Mouse (Mus musculus): ENCODE results near the gene Rassf7. TPM values are rescaled to one million over a fixed set of nuclear protein-coding genes. Genes with fewer than 3 reads are reported as not detected.

The Rassf7 gene
- total and polyA plus RNA-seq, 3 experiments: 4.1 to 11.6 (median 8.1) TPM

DNA sequence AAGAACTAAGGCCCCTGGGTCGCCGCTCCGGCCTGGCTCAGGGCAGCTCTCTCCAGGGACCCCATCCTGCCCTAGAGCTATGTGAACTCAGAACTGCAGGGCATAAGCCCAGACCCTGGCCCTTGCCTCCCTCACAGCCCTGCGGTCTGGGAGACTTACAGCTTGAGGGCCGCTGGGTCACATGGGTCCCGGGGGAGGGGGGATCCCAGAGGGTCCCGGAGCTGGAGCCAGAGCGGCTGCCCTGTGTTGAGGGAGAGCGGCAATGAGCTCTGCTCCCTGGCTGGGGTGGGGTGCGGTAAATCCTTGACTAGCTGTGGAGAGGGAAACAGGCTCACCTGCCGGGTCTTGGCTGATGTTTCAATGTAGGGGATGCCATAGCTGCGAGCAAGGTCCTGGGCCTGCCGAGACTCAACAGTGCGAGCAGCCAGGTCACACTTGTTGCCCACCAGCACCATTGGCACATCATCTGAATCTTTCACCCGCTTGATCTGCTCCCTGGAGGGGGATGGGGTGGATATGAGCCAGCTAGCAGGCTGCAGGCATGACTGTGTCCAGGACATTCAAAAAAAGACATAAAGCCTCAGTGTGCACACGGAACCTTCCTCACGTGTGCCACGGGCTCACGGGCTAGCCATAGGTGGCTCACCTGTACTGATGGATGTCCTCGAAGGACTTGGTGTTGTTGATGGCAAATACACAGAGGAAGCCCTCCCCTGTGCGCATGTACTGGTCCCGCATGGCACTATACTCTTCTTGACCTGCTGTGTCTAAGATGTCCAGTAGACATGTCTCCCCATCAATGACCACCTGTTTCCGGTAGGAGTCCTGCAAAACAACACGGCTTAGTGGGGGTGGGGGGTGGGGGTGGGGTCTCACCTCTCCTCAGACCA is 23.6 kb upstream of the Rassf7 start:
- H3K4me1 ChIP-seq (ENCODE audit: control insufficient read depth in 1 of 2, insufficient read depth in 2 of 2): peaks cover 6 to 18% of the 10 kb centered on the region in 2 experiments
- no peak for DNase-seq (ENCODE audit: extremely low read depth)
- no peak overlapping the region for H3K9ac ChIP-seq (ENCODE audit: insufficient read depth, low read depth)
- H3K27ac ChIP-seq (ENCODE audit: insufficient read depth, low read depth): no peak overlapping the region
- in situ Hi-C loops (cut with MboI; ENCODE audit: low pct_ligation_motif_present, low pct_unique_long_range_greater_than_20kb, low sequenced_read_pairs): no loop called here
- no peak overlapping the region for H3K4me2 ChIP-seq (ENCODE audit: insufficient read depth, low read depth, poor library complexity, severe bottlenecking)
- H3K4me3 ChIP-seq (replicated peaks in 1 of 3; ENCODE audit: low read depth in 2 of 3, low read length in 2 of 3, poor library complexity in 1 of 3): no peak overlapping the region
- no peaks in the 10 kb centered on the region for H3K27me3 ChIP-seq (replicated peaks)
- H3K36me3 ChIP-seq (replicated peaks in 1 of 2; ENCODE audit: control insufficient read depth in 1 of 2, insufficient read depth in 1 of 2, low read length in 1 of 2): peaks cover 31 to 42% of the 10 kb centered on the region in 2 experiments
- H3K9me3 ChIP-seq (replicated peaks; ENCODE audit: low read length): no peaks in the 10 kb centered on the region
- dilution Hi-C loops (cut with MboI; ENCODE audit: extremely low pct_ligation_motif_present, extremely low pct_unique_long_range_greater_than_20kb, low sequenced_read_pairs): no loop called here
- TF ChIP-seq GABPA (IDR thresholded peaks at IDR 0.05; ENCODE audit: insufficient replicate concordance, low read depth, low read length): no peak
- no peak for TF ChIP-seq POLR2AphosphoS2 (IDR thresholded peaks at IDR 0.05; ENCODE audit: low read depth, low read length)
- TF ChIP-seq CHD1 (IDR thresholded peaks at IDR 0.05; ENCODE audit: low read depth, low read length): no peak
- no peak for TF ChIP-seq MYC (IDR thresholded peaks at IDR 0.05; ENCODE audit: low read depth, low read length)
- no peak for TF ChIP-seq NELFE (IDR thresholded peaks at IDR 0.05; ENCODE audit: low read depth, low read length)
- no peak for TF ChIP-seq MXI1 (IDR thresholded peaks at IDR 0.05; ENCODE audit: low read depth, low read length)
- TF ChIP-seq RCOR1 (conservative IDR thresholded peaks at IDR 0.05; ENCODE audit: low read depth, low read length): no peak
- no peak for TF ChIP-seq ZC3H11A (IDR thresholded peaks at IDR 0.05; ENCODE audit: low read depth, low read length)
- TF ChIP-seq ZNF384 (IDR thresholded peaks at IDR 0.05; ENCODE audit: low read depth, low read length): no peak
- TF ChIP-seq ZMIZ1 (IDR thresholded peaks at IDR 0.05; ENCODE audit: low read depth, low read length): no peak
- TF ChIP-seq ETS1 (conservative IDR thresholded peaks at IDR 0.05; ENCODE audit: low read depth, low read length): no peak
- no peaks in the 10 kb centered on the region for H3K79me2 ChIP-seq (replicated peaks; ENCODE audit: control insufficient read depth, extremely low read depth, insufficient read depth, poor library complexity, severe bottlenecking)

GRCm38 (mm10) chr7:141192776-141193347 is 22.8 kb upstream of the Rassf7 start:
- TF ChIP-seq MXI1 (IDR thresholded peaks at IDR 0.05; ENCODE audit: low read depth, low read length) (no peak), MAX (IDR thresholded peaks at IDR 0.05; ENCODE audit: low read length) (no peak), SIN3A (IDR thresholded peaks at IDR 0.05; ENCODE audit: low read length) (peak; percentile 36; the same call in 1 of the 2 replicates), ELF1 (IDR thresholded peaks at IDR 0.05; ENCODE audit: low read depth, low read length) (no peak), KAT2A (IDR thresholded peaks at IDR 0.05; ENCODE audit: insufficient replicate concordance, low read length) (no peak), NELFE (IDR thresholded peaks at IDR 0.05; ENCODE audit: low read depth, low read length) (no peak), MYC (IDR thresholded peaks at IDR 0.05; ENCODE audit: low read depth, low read length) (no peak)
- Histone ChIP-seq H3K36me3 (replicated peaks in 1 of 2; ENCODE audit: control insufficient read depth in 1 of 2, insufficient read depth in 1 of 2, low read length in 1 of 2) (peaks cover 31 to 41% of the 10 kb centered on the region in 2 experiments), H3K9ac (ENCODE audit: insufficient read depth, low read depth) (peak overlapping the region; percentile 79), H3K9me3 (replicated peaks; ENCODE audit: low read length) (no peaks in the 10 kb centered on the region), H3K4me2 (ENCODE audit: insufficient read depth, low read depth, poor library complexity, severe bottlenecking) (peak overlapping the region; percentile 76), H3K4me1 (ENCODE audit: control insufficient read depth in 1 of 2, insufficient read depth in 2 of 2) (peaks cover 6 to 18% of the 10 kb centered on the region in 2 experiments), H3K27ac (ENCODE audit: insufficient read depth, low read depth) (no peak overlapping the region; the same call in 1 of the 2 replicates), H3K4me3 (replicated peaks in 1 of 3; ENCODE audit: low read depth in 2 of 3, low read length in 2 of 3, poor library complexity in 1 of 3) (peak overlapping the region; percentile 77 to 87 (median 85)), H3K79me2 (replicated peaks; ENCODE audit: control insufficient read depth, extremely low read depth, insufficient read depth, poor library complexity, severe bottlenecking) (no peaks in the 10 kb centered on the region), H3K27me3 (replicated peaks) (no peaks in the 10 kb centered on the region)
- in situ Hi-C loops (cut with MboI; ENCODE audit: low pct_ligation_motif_present, low pct_unique_long_range_greater_than_20kb, low sequenced_read_pairs) (no loop called here), dilution Hi-C loops (cut with MboI; ENCODE audit: extremely low pct_ligation_motif_present, extremely low pct_unique_long_range_greater_than_20kb, low sequenced_read_pairs) (no loop called here)
- no peak for DNase-seq (ENCODE audit: extremely low read depth)

Measured in CH12.LX (cell line).